Mouse (Mus musculus): Measurements from ENCODE around the gene Iqck. TPM values are rescaled to one million over a fixed set of nuclear protein-coding genes. Genes with fewer than 3 reads are reported as not detected.

The Iqck gene
- total and polyA plus RNA-seq, 2 experiments from 2014 or later: 3.5 to 5.9 TPM

DNA sequence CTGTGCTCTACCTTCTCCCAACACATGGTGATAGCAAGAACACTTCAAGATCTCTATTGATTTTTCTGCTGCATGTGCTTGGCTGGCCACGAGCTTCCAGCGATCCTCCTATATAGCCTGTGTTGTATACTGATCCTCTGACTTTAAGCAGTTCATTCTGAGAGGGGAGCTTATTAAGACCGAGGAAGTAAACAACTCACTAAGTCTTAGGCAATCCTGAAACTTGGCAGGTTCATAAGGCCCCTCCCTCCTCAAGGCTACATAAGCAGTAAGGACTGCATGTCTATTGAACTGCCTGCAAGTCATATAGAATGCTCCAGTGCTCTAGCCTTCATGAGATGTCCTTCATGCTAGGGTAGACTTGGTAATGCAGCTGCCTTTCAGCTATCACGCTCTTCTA is 9.2 kb upstream of the Iqck start:
- Histone ChIP-seq H3K4me2 (ENCODE audit: low read depth, low read length, poor library complexity, severe bottlenecking) (no peak overlapping the region), H3K36me3 (ENCODE audit: insufficient read depth, low read length) (peaks cover 74% of the 10 kb centered on the region), H3K4me1 (ENCODE audit: insufficient read depth, low read length) (no peaks in the 10 kb centered on the region), H3K27ac (ENCODE audit: low read depth, low read length) (no peak overlapping the region), H3K9me3 (ENCODE audit: low read length) (no peaks in the 10 kb centered on the region), H3K9ac (replicated peaks; ENCODE audit: low read length, poor library complexity, severe bottlenecking) (no peak overlapping the region), H3K4me3 (ENCODE audit: low read depth, low read length) (no peak overlapping the region), H3K27me3 (ENCODE audit: insufficient read depth, low read length) (no peaks in the 10 kb centered on the region)
- no peak for TF ChIP-seq CTCF (IDR thresholded peaks at IDR 0.05)
- 93% methylated on average over 4 of the region's 4 CpGs for WGBS
- no peak for ATAC-seq (ENCODE audit: low FRiP score)
- DNase-seq (ENCODE audit: low spot score): no peak

DNA sequence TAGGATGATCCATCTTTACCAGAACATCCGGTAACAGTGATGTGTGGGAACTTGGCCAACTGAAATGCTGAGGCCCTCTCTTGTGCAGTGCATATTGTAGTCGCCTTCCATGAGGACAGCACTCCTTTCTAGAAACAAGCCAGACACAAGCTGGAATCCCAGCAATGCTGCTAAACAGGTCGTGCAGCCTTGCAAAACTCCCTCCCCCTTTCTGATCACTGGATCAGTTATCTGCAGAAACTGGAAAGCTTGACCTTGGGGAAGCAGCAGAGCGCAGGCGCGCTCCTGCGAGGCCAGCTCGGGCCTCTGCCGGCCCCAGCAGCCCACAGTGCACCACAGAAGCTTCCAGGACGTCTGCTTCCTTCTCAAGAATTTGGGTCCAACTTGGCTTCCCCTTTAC is 6.8 kb upstream of the Iqck start:
- no peak overlapping the region for H3K4me2 ChIP-seq (ENCODE audit: low read depth, low read length, poor library complexity, severe bottlenecking)
- no peak for DNase-seq (ENCODE audit: low spot score)
- no peaks in the 10 kb centered on the region for H3K27me3 ChIP-seq (ENCODE audit: insufficient read depth, low read length)
- no peak overlapping the region for H3K27ac ChIP-seq (ENCODE audit: low read depth, low read length)
- WGBS: 93% methylated on average over 10 of the region's 10 CpGs
- H3K4me3 ChIP-seq (ENCODE audit: low read depth, low read length): no peak overlapping the region
- H3K9me3 ChIP-seq (ENCODE audit: low read length): no peaks in the 10 kb centered on the region
- ATAC-seq (ENCODE audit: low FRiP score): no peak
- H3K36me3 ChIP-seq (ENCODE audit: insufficient read depth, low read length): peaks cover 78% of the 10 kb centered on the region
- no peak overlapping the region for H3K9ac ChIP-seq (replicated peaks; ENCODE audit: low read length, poor library complexity, severe bottlenecking)
- no peaks in the 10 kb centered on the region for H3K4me1 ChIP-seq (ENCODE audit: insufficient read depth, low read length)
- TF ChIP-seq CTCF (IDR thresholded peaks at IDR 0.05): no peak

DNA sequence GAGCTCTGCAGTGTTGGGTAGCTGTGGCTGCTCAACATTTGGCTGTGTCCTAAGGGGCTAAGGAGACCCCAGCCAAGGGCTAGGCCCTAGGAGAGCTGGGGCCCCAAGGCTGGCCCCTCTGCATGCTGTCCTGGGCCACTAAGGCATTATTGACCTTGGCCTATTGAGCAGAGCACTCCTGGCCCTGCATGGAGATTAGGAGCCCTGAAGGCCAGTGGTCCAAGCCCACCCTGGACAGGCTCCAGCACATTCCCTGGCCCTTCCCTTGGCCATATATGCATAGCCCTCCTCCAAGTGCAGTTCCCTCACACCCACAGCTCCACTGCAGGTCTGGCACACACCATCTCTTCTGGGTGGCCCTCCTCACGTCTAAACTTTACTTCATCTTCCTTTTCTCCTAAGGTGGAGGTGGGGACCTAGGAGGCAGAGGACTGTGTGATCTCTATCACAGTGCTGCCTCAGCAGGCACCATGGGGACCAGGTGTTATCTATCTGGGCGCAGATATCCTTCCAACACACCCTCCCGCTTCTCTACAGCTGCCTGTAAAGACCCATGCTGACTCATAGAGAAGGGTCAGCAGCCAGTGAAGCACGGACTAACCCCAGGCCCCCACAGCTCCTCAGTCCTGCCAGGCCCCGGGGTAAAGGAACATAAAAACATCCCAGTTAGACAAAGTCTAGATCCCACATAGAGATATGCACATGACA is 5.9 kb upstream of the Iqck start:
- no peak for DNase-seq (ENCODE audit: low spot score)
- no peak for ATAC-seq (ENCODE audit: low FRiP score)
- no peak for TF ChIP-seq CTCF (IDR thresholded peaks at IDR 0.05)
- Histone ChIP-seq H3K36me3 (ENCODE audit: insufficient read depth, low read length) (peaks cover 69% of the 10 kb centered on the region), H3K4me1 (ENCODE audit: insufficient read depth, low read length) (no peaks in the 10 kb centered on the region), H3K4me3 (ENCODE audit: low read depth, low read length) (no peak overlapping the region), H3K9ac (replicated peaks; ENCODE audit: low read length, poor library complexity, severe bottlenecking) (no peak overlapping the region), H3K9me3 (ENCODE audit: low read length) (no peaks in the 10 kb centered on the region), H3K4me2 (ENCODE audit: low read depth, low read length, poor library complexity, severe bottlenecking) (no peak overlapping the region), H3K27ac (ENCODE audit: low read depth, low read length) (no peak overlapping the region), H3K27me3 (ENCODE audit: insufficient read depth, low read length) (no peaks in the 10 kb centered on the region)
- 87% methylated on average over 5 of the region's 5 CpGs for WGBS

DNA sequence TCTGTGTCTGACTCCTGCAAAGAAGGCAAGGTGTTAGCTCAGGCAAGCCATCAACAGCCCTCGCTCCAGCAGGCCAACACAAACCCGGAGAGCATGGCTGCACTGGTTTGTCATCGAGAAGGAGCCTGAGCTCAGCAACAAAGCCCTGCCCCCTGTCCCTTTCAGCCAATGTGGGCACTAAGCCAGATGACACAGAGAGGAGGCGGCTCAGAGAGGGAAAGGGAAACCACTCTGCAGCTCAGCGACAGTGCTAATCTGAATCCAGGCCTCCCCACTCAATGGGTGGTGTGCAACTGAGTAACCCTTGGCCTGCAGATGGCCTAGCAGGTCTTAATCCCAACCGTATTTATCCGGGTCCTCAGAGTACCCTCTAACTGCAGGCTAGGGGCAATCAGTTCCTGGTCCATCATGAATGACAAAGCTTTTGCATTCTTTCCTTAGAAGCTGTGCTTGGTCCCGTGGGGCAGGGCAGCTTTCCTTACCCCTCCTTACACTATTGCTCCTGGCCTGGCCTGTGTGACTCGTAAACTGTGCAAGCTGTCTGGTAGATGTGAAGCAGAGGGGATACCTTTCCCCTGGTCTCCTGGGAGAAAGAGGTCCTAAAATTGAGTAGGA is 4.8 kb upstream of the Iqck start:
- no peak overlapping the region for H3K4me3 ChIP-seq (ENCODE audit: low read depth, low read length)
- no peak overlapping the region for H3K27ac ChIP-seq (ENCODE audit: low read depth, low read length)
- DNase-seq (ENCODE audit: low spot score): peak; percentile 19
- ATAC-seq (ENCODE audit: low FRiP score): no peak
- H3K9ac ChIP-seq (replicated peaks; ENCODE audit: low read length, poor library complexity, severe bottlenecking): no peak overlapping the region
- WGBS: 67% methylated on average over 9 of the region's 9 CpGs
- no peaks in the 10 kb centered on the region for H3K9me3 ChIP-seq (ENCODE audit: low read length)
- H3K36me3 ChIP-seq (ENCODE audit: insufficient read depth, low read length): peaks cover 61% of the 10 kb centered on the region
- H3K27me3 ChIP-seq (ENCODE audit: insufficient read depth, low read length): no peaks in the 10 kb centered on the region
- H3K4me2 ChIP-seq (ENCODE audit: low read depth, low read length, poor library complexity, severe bottlenecking): no peak overlapping the region
- TF ChIP-seq CTCF (IDR thresholded peaks at IDR 0.05): no peak
- H3K4me1 ChIP-seq (ENCODE audit: insufficient read depth, low read length): no peaks in the 10 kb centered on the region

DNA sequence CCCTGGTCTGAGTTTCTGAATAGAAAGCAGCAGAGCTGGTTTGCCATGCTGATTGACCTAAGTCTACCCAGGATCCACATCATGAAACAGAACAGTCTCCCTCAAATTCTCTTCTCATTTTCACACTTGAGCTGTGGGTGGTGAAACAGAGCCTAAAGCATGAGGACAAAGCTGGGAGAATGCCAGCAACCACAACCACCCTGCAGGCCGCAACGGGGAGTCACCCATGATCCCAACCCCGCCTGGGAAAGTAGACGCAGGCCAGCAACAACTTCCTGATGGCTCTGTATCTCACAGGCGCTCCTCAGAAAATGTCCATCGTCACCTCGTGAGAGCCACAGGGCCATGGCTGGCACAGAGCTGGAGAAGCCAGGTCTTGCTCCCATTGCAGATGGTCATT is 4.0 kb upstream of the Iqck start:
- TF ChIP-seq CTCF (IDR thresholded peaks at IDR 0.05): no peak
- DNase-seq (ENCODE audit: low spot score) (no peak), ATAC-seq (ENCODE audit: low FRiP score) (no peak)
- H3K9me3 ChIP-seq (ENCODE audit: low read length): no peaks in the 10 kb centered on the region
- H3K4me2 ChIP-seq (ENCODE audit: low read depth, low read length, poor library complexity, severe bottlenecking): no peak overlapping the region
- peaks cover 53% of the 10 kb centered on the region for H3K36me3 ChIP-seq (ENCODE audit: insufficient read depth, low read length)
- no peak overlapping the region for H3K4me3 ChIP-seq (ENCODE audit: low read depth, low read length)
- H3K27ac ChIP-seq (ENCODE audit: low read depth, low read length): no peak overlapping the region
- H3K4me1 ChIP-seq (ENCODE audit: insufficient read depth, low read length): no peaks in the 10 kb centered on the region
- 91% methylated on average over 7 of the region's 7 CpGs for WGBS
- H3K9ac ChIP-seq (replicated peaks; ENCODE audit: low read length, poor library complexity, severe bottlenecking): no peak overlapping the region
- no peaks in the 10 kb centered on the region for H3K27me3 ChIP-seq (ENCODE audit: insufficient read depth, low read length)

DNA sequence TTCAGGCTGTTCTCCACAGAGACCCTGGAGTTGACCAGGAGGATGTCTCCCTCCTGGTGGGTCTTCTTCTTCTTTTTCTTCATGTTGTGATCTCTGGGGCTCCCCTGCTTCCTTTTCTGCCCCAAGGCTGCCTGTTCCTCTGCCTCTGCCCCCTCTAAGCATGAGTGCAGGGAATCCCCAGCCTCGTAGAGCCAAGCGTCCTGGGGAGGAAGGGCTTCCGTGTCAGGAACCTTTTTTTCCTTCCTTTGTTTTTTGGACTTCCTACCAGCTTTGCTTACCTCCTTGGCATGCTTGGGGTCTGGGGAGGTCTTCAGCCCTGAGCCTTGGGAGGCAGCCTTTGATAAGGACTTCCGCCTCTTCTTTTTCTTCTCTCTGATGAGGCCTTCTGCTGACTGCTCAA is 2.9 kb upstream of the Iqck start:
- no peaks in the 10 kb centered on the region for H3K27me3 ChIP-seq (ENCODE audit: insufficient read depth, low read length)
- no peak overlapping the region for H3K4me2 ChIP-seq (ENCODE audit: low read depth, low read length, poor library complexity, severe bottlenecking)
- TF ChIP-seq CTCF (IDR thresholded peaks at IDR 0.05): no peak
- H3K27ac ChIP-seq (ENCODE audit: low read depth, low read length): no peak overlapping the region
- no peak overlapping the region for H3K4me3 ChIP-seq (ENCODE audit: low read depth, low read length)
- H3K9ac ChIP-seq (replicated peaks; ENCODE audit: low read length, poor library complexity, severe bottlenecking): no peak overlapping the region
- H3K9me3 ChIP-seq (ENCODE audit: low read length): no peaks in the 10 kb centered on the region
- ATAC-seq (ENCODE audit: low FRiP score) (no peak), DNase-seq (ENCODE audit: low spot score) (no peak)
- WGBS: 80% methylated on average over 4 of the region's 4 CpGs
- H3K4me1 ChIP-seq (ENCODE audit: insufficient read depth, low read length): no peaks in the 10 kb centered on the region
- peaks cover 46% of the 10 kb centered on the region for H3K36me3 ChIP-seq (ENCODE audit: insufficient read depth, low read length)
